Mouse (Mus musculus) small intestine, adult 2 months (tissue): ENCODE measurements around the gene Mettl24.

Experiments used
- CTCF ChIP-seq: fragments of 200-500 bp; IDR thresholded peaks from 2 replicates; pipeline ENCODE4 v1.5.1; 2012; ENCODE audit warnings: low read depth, mild to moderate bottlenecking, control low read depth, inconsistent platforms, low read length, moderate library complexity, mixed read lengths; ENCODE audit not compliant: insufficient replicate concordance, insufficient read length; ENCODE audit errors: extremely low read depth
- POLR2A ChIP-seq: fragments of 200-500 bp; IDR thresholded peaks from 2 replicates; pipeline ENCODE4 v1.6.1; 2012; ENCODE audit warnings: low read depth, mild to moderate bottlenecking, control low read depth, inconsistent platforms, low read length, moderate library complexity

- no peak for TF ChIP-seq CTCF
- no peak for TF ChIP-seq POLR2A
These were observed 2.6 kb downstream of the Mettl24 start for GRCm38 (mm10) chr10:40685641-40686040.
